Mouse (Mus musculus) thymus, postnatal 0 days (tissue): ENCODE results near the gene Chl1. TPM values are rescaled to one million over a fixed set of nuclear protein-coding genes. Genes with fewer than 3 reads are reported as not detected.

ENCODE experiments used
- DNase-seq: peaks from one replicate; pipeline ENCODE4 v3.0.0-alpha.2; 2015; ENCODE audit warnings: low spot score
- polyA plus RNA-seq: library from polyadenylated mRNA; unstranded; fragments of >200 nt; fragmentation: Nextera tagmentation; extraction: Ambion mirVana; gene quantifications from 2 replicates; pipeline ENCODE4 v1.2.1, GENCODE M21; 2015

Gene Chl1
- 2.3 and 2.7 TPM in 2 replicates for polyA plus RNA-seq

DNA sequence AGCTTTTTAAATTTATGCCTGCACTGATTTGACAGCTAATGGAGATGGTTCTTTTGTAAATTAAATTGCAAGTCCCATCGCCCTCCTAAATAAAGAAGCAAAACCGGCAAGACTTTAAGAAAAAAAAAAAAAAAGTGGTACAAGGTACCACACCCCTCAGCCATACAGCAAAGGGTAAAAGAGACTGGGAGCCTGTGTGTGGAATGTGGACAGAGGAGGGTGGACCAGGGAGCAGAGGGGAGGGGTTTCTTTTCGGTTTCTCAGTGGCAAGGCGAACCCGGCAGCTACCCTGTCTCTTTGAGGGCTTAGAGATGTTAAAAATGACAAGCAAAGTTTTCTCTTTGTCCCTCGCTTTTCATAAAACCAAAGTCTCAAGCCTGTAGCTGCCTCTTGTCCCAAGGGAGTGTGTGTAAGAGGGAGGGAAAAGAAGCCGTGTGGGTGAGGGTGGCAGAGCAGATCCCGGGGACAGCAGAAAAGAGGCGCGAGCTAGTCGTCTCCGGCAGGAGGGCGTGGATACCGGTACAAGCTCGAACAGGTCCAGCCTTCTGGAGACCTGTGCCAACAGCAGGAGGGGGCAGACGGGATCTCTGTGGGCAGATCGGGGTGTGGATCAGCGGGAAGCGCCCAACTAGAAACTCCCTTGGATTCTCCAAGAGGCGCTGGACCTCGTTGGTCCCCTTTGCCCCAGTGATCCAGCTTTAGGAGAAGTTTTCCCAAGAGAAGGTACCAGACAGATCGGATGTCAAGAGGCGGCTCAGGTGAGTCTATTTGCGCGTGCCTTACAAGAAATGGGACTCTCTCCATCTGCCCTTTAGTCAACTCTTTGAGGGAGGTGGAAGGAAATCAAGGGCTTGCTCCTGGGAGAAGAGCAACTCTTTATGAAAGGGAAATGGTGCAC is at the start of gene Chl1:
Chl1 (plus strand) TSS at position 195 of the 898 bp plus-strand sequence.
- DNase-seq: no peak

DNA sequence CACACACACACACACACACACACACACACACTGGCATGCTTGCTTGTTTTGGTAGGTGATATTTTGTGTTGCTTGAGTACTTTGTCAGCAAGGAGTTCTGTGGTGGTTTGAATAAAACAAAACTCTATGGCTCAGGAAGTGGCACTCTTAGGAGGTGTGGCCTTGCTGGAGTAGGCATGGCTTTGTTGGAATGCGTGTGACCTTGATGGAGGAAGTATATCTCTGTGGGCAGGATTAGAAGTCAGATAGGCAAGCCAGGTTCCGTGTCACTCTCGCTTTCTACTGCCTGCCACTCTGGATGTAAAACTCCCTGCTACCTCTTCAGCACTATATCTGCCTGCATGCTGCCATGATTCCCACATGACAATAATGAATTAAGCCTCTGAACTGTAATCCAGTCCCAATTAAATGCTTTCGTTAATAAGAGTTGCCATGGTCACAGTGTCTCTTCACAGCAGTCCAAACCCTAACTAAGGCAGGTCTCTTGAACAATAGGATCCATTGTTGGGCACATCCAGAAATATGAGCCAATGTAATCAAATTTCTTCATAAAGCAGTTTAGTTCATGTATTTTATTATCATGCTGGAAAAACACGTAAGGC is 44.8 kb upstream of the Chl1 start:
- DNase-seq: peak; percentile 36

DNA sequence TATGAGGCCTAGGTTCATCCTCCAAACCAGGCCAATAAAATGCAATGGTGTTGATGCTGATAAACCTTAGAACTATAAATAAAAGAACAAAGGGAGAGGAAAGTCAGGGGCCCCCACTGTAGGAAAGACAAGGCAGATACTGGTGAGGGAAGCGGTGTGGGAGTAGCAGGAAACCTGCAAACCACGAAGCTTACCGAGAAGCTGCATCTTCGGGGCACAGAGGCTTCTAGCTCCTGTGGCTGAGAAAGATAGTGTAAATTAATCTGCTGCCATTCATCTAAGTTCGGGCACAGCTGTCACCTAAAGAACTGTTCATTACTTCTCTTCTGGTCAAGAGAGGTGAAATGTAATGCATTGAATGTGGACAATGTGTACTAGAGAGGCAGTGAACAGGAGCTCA is 37.1 kb upstream of the Chl1 start:
- DNase-seq: peak; percentile 51

DNA sequence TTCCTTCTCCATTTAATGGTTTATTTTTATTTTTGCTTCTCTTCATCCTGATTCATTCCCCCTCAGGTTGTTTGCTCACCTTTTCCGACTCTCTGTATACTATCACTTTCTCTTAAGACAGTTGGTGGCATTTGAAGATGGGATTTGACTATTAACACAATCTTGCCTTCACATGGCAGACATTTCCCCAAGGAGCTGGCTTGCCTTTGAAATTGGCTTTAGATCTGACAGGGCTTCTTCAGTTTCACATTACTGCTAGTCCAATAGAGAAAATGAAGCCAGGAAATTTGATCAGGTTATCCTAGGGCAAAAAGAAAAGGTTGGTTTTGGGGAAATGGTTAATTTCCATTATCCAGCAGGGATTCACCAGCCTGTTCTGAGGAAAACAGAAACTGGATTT is 23.2 kb upstream of the Chl1 start:
- DNase-seq: no peak

DNA sequence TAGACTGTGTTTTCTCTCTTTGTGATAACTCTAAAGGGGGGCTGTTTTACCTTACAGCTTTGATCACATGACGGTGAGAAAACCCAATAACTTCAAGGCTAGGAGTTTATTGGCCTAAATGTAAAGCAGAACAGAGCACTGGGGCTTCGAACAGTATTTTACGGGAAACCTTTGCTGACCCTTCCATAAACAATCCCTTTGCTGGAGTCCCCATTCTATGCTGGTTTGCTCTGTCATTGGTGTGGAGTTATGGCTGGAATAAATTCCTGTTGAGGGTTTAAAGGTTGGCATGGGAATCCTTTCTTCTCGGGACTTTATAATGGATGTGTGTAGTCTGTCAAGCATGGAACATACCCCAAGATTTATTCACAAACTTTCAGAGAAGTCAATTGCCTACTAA is 12.0 kb upstream of the Chl1 start:
- no peak for DNase-seq

DNA sequence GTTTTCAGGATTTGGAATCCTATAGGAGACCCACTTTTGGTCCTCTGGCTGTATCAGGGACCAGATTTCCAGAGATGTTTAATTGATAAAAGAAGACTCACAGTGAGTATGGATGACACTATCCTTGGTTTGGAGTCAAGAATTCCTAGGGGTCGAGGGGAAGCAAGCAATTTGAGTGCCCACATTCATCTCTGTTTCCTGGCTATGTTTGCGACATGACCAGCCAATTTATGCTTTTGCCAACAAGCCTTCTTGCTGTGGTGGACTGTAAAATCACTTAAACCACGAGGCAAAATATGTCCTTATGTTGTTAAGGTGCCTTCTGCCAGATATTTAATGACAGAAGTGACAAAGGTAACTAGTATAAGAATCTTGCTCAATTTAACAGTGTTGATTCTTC is 6.3 kb upstream of the Chl1 start:
- DNase-seq: no peak

DNA sequence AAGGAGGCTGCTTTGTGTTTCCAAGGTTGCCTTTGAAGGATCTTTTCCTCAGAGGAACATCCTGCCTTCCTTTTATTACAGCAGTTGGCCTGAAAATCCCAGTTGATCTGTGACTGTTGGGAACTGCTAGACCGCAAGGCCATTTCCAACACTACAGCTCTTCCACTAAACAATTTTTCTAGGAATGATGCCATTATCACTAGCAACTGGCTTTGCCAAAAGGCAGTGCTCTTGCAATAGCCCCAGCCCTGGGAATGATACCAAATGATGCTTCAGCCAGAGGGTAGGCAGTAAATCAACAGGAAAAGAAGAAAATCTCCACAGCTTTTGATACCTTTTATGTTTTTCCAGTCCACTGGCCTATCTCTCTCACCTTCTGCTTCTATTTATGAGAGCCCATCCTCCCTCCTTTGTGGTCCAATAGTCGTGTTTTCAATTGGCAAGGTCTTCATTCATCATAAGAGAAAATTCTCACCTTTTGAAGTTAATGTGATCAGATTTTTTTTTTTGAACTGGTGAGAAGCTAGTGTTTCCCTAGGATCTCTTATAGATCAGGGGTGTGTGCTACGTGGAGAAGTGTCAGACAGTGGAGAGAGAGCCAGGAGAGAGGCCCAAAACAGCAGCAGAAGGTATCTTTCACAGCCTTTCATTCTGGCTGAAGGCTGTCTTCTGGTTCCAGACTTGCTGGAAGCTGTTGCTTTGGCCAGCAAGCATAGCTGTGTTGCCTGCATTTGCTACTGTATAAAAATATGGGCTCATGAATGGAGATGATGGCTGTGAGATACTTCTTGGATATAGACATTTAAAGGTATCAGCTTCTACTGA is 2.4 kb upstream of the Chl1 start:
- no peak for DNase-seq

DNA sequence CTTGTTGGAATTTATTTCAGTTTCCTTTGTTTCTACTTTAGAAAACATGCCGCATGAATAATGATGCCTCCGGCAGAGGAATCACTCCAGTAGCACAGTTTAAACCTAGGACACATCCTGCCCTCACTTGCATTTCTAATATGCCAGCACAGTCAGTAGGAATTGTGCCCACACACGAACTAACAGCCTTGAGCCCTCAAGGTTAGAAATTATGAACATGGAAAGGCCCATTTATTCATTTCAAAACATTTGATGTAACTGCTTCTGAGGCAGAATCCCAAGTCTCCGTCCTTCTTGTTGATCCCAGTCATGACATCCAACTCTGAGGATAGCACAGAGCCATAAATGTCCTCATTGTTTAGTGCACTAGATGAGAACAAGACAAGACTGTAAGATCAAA is 790 bp upstream of the Chl1 start:
- no peak for DNase-seq

DNA sequence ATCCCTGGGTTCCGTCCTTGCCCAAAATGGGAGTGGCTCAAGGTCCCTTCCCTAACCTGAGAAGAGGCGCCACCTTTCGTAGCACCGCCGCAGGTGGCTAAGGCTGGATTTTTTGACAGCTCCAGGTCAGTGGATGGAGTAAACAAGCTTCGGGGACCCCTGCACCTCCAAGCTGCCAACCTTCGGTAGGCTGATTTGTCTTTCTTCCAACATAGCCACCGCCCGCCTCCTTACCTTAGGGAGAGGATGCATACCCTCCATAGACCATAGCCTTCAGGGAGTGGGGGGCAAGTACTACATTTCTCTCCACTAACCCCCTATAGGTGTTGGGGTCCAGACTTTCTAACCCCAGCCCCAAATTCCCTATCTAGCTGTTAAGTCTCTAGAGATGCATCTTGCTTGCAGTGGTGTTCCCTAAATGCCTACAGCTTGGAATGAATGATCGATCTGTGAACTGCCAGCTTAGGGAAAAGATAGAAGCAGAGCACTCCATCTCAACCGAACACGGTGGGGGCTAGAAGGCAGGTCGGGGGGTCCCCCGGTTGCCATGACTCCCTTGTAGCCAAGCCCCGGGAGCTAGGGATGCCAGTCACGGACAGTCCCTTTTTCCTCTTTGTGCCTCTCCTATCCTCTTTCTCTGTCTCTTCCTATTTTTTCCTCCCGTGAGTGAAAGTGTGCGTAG is 1.0 kb downstream of the Chl1 start:
- no peak for DNase-seq

DNA sequence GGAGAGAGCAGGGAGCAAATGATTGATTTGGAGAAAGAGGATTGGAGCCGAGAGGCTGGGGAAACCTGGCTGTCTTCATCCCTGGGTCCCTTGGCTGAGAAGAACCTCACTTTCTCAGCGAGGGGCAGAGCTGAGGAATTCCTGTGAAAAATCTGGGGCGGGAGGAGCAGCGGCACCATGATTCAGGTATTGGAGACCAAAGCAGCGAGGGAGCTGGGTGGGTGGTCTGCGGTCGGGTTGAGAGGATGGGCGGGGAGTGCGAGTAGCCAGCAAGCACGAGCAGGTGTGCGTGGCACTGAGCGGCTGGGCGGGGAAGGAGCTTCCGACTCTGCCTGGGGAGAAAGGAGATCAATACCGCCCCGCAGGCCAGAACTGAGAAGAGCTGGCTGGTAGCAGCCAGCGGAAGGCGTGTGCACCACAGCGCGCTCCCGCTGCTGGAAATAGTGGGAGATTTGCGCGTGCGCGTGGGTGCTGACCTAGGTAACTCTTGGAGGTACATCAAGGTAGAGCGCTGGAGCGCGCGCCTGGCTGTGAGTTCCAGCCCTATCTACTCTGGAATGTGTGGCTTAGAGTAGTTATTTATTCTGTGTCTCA is 1.7 kb downstream of the Chl1 start:
- DNase-seq: peak; percentile 54

DNA sequence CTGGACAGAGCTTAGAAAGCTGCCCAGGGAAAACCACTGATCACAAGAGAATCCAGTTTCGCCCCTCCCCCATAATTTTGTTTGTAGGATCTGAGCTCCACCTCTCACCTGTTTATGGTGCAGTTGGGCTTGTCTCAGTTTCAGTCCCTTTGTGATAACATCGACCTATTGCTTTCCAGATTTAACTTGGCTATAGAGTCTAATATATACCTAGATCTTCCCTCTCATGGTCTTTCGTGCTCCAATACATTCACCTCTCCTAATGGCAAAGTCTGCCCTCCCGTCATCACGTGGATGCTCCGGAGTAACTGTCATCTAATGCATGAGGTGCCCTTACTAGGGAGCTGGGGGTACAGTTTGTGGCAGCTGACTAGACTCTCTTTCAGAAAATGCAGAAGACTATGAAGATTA is 2.5 kb downstream of the Chl1 start:
- no peak for DNase-seq

DNA sequence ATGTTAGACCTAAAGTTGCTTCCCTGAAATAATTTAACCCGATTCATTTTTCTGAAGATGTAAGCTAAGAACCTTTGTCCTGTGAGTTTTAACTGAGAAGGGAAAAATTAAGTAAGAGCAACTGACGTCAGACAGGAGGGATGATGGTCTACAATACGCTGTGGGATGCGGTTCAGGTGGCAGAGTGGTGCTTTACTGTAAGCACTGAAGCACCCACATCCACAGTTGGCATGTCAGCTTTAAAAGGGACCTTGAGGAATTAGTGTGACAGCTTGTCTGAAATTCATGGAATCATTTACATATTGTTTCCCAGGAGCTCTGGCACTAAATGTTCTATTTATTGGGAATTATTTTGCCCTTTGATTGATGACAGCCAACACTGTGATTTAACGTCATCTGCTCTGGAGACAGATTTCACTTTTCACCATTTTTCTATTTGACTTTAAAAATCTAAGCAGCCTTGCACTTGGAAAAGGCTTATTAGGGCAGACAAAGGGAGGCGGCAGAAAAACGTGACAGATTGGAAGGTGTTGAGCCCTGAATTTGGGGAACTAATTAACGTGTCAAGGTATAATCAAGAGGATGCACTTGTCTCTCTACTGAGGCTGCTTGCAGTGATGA is 3.3 kb downstream of the Chl1 start:
- no peak for DNase-seq

DNA sequence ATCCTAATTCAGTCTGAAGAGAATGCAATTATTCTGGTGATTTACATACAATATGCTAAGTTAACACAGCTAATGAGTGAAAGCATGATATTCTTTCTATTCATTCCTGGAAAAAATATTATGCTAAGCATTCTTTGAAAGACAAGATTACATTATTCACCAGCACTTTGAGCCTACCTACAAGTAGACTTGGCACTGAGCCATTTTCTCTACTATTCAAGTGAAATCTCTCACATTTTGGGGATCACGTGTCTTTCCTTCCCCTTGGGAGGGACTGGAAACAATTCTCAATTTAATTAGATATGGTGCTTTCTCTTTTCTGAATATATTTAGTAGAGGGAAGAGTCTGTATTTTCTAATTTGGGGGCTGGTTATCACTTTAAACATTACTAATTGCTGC is 4.0 kb downstream of the Chl1 start:
- no peak for DNase-seq

DNA sequence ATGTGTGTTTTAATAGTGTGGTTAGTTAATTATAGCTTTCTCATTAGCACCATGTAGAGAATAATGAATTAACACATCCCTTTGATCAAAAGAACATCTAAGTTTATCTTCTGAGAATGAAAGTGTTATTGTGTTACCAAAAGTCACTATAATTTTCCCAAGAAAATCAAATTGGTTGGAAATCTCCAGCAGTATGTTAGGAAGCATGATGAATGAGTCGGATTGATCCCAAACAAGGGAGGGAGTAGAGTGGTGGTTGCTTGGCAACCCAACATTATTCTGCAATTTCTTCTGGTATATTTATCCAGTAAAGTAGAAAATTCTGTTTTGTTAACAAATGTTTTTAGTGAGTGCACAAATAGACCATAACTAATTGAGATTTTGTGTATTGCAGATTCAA is 4.4 kb downstream of the Chl1 start:
- DNase-seq: no peak

DNA sequence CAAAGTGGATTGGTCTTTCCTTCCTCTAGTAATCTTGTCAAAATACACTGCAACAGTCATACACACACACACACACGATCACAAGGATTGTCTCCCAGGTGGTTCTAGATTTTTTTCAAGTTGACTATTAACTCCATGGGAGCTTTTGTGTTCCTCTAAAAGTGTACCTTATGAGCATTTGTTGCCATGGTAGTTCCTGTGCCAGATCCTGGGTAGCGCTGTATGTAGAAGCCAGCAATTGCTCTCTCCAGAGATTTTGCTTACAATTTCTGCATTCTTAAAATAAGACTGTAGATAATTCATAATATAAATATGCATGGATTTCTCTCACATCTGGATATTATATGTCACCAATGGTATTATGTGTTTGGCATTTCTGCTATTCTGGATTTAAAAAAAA is 9.2 kb downstream of the Chl1 start:
- DNase-seq: no peak

DNA sequence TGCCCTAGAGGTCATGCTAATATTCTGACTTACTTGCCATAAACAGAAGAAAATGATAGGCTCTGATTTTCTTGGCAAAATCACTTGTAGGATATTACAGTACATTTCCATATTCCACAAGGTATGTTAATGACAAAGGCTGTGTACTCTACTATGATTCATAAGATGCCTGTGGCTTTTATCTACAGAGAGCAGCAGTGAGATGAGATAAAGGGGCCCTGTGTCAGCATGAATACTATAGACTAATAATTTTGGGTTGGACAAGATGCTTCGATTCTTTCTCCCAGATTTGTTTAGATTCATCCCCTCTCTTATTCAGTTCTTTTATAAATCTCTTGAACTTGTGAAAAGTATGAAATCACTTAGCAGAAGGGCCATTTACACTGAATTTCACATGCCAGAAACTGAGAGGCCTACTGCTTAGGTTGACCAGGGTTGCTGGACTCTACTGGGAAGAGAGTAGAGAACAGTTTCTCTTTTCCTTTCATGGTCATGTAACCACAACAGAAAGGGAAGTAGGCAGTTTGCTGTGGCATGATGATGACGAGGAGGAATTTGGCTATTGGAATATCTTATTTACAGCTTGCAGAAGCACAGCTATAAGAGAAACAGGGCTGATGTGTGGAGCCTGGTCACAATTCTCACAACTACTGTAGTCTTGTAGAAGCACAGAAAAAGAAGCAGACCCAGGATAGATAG is 15.1 kb downstream of the Chl1 start:
- DNase-seq: no peak

DNA sequence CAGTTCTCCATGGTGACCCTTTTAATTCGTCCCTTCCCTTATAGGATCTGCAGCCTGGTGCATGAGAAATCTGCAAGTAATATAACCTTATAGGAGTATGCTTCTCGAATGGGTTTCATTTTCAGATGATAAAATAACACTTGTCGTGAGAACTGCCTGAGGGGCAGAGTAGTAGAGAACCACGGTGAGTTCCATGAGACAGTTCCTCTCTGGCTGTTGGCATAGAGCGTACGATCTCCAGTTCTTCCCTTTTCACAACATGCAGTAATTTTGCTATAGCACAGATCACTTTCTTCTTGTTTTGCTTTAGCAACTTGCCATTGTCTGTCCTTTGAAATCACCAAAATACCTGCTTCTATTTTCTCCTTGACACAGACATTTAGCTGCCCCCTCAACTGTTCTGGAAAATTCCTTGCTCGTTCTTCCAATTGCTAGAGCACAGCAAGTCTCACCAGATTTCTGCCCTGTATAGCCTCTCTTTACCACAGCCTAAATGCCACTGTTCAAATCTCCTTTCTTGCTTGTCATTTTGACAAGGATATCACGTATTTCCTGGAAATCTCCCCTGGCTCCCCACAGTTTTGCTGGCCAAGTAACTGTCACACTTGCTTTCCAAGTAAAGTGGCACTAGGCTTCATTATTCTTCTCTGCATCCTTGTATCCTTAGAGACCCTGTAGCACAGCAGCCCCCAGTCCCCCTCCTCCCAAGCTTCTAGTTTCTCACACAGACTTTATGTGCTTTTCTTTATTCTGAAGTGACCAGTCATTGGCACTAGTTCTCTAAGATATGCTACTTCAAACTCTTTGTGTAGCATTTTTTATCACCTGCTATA is 16.8 kb downstream of the Chl1 start:
- no peak for DNase-seq

DNA sequence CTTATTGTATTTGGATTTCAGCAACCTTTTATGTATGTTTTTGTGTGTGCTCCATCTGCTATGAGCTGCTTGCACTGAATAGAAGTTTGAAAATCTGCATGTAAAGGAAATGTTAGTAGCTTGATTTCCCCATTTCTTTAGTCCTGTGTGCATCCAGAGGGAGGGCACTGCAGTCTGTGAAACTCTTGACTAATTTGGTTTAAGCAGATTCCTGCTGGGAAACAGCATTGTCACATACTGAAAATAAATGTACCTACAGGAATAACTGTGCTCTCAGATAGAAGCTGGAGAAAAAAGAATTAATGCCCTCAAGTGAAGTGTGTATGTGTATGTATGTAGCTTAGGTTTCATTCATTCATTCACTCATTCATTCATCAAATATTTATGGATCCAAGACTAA is 22.7 kb downstream of the Chl1 start:
- no peak for DNase-seq

DNA sequence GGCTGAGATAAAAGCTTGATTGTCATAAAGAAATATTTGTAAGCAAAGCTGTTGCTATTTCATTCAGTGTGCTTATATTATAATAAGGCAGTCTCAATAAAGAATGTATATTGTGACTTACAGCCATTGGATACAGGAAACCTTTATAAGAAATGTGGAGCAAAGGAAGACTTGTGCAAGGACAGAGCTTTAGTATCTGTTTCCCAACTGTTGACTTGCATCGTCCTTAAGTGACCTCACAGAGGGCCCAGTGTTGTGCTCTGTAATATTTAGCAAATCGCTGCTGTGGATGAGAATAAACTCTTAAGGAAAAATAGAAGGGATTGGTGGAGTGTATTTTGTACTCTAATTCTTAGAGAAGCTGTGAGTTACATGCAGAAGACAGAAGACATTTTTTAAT is 23.6 kb downstream of the Chl1 start:
- no peak for DNase-seq
